Mouse (Mus musculus): ENCODE measurements at regions not wholly inside any gene's neighbourhood (a gene's known extent, or its start where the extent isn't known, plus 50 kb on each side); places are given as distances from the start of the nearest gene placed in this dataset.

DNA sequence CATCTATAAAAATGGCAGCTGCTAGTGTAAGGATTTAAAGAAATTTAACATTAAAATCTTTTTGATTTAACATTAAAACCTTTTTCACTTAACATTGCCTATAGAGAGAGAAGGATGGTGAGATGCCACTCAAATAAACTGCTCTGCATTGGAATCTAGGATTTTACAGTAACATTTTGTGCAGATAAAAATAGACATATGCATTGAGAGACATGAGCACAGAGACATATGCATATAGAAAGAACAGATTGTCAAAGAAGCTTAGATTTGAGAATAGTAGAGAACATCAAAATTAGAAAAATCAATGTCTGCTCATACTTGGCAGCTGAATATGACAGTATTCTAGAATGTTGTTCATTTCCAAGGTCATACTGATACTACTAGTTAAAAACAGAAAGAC, 220.2 kb downstream of the Arap2 start:
- Histone ChIP-seq H3K4me1 (ENCODE audit: control insufficient read depth, insufficient read depth, low read length) (no peaks in the 10 kb centered on the region), H3K4me2 (ENCODE audit: low read length) (no peak overlapping the region), H3K27me3 (ENCODE audit: control insufficient read depth, insufficient read depth, low read length) (no peaks in the 10 kb centered on the region), H3K36me3 (ENCODE audit: control insufficient read depth, insufficient read depth, low read length) (no peaks in the 10 kb centered on the region), H3K27ac (replicated peaks; ENCODE audit: low read depth, low read length) (no peak overlapping the region), H3K9me3 (ENCODE audit: control insufficient read depth, low read length) (no peaks in the 10 kb centered on the region), H3K4me3 (replicated peaks; ENCODE audit: low read depth, low read length) (no peak overlapping the region), H3K9ac (replicated peaks; ENCODE audit: low read length) (no peak overlapping the region)
- no peak for ATAC-seq (ENCODE audit: low FRiP score, low TSS enrichment)
- no peak for DNase-seq

DNA sequence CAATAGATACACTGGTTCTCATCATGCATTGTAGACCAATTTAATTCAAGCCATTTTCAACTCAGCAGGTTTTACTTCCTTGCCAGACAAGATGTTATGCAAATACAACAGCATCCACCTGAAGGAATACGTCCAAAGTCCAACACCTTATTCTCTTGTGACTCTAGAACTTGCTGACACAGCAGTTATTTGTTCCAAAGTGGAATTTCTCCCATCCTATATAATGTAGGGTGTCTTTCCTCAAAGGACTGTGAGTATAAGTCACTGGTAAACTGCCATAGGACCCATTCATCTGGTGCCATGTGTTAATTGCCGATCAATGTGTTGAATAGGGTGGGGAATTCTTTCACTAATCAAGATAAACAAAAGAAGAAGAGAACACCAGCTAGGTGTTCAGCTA, 226.7 kb downstream of the Arap2 start:
- 91% methylated on average over 2 of the region's 2 CpGs for WGBS

GRCm38 (mm10) chr5:62511827-62512226, 254.1 kb downstream of the Arap2 start:
- no peak overlapping the region for H3K27ac ChIP-seq (replicated peaks; ENCODE audit: low read depth, low read length)
- no peaks in the 10 kb centered on the region for H3K9me3 ChIP-seq (ENCODE audit: control insufficient read depth, low read length)
- no peak for ATAC-seq (ENCODE audit: low FRiP score, low TSS enrichment)
- whole genome bisulfite sequencing, result 78% methylated on average over 1 of the region's 1 CpGs
- no peak for DNase-seq
- H3K36me3 ChIP-seq (ENCODE audit: control insufficient read depth, insufficient read depth, low read length), result no peaks in the 10 kb centered on the region
- H3K27me3 ChIP-seq (ENCODE audit: control insufficient read depth, insufficient read depth, low read length), result no peaks in the 10 kb centered on the region
- H3K9ac ChIP-seq (replicated peaks; ENCODE audit: low read length), result no peak overlapping the region
- no peaks in the 10 kb centered on the region for H3K4me1 ChIP-seq (ENCODE audit: control insufficient read depth, insufficient read depth, low read length)
- no peak overlapping the region for H3K4me3 ChIP-seq (replicated peaks; ENCODE audit: low read depth, low read length)
- no peak overlapping the region for H3K4me2 ChIP-seq (ENCODE audit: low read length)

More for the DNA sequence above, 226.7 kb downstream of the Arap2 start:
- H3K9ac ChIP-seq (replicated peaks; ENCODE audit: low read length), result no peak overlapping the region
- H3K9me3 ChIP-seq (ENCODE audit: control insufficient read depth, low read length), result no peaks in the 10 kb centered on the region
- no peak overlapping the region for H3K27ac ChIP-seq (replicated peaks; ENCODE audit: low read depth, low read length)
- DNase-seq, result no peak
- no peaks in the 10 kb centered on the region for H3K36me3 ChIP-seq (ENCODE audit: control insufficient read depth, insufficient read depth, low read length)
- H3K4me3 ChIP-seq (replicated peaks; ENCODE audit: low read depth, low read length), result no peak overlapping the region
- no peaks in the 10 kb centered on the region for H3K4me1 ChIP-seq (ENCODE audit: control insufficient read depth, insufficient read depth, low read length)
- H3K27me3 ChIP-seq (ENCODE audit: control insufficient read depth, insufficient read depth, low read length), result no peaks in the 10 kb centered on the region
- no peak overlapping the region for H3K4me2 ChIP-seq (ENCODE audit: low read length)
- ATAC-seq (ENCODE audit: low FRiP score, low TSS enrichment), result no peak

GRCm38 (mm10) chr5:62483521-62483920, 282.4 kb downstream of the Arap2 start:
- WGBS, result 47% methylated on average over 5 of the region's 5 CpGs
- Histone ChIP-seq H3K4me1 (ENCODE audit: control insufficient read depth, insufficient read depth, low read length) (no peaks in the 10 kb centered on the region), H3K36me3 (ENCODE audit: control insufficient read depth, insufficient read depth, low read length) (no peaks in the 10 kb centered on the region), H3K9ac (replicated peaks; ENCODE audit: low read length) (no peak overlapping the region), H3K27ac (replicated peaks; ENCODE audit: low read depth, low read length) (no peak overlapping the region), H3K9me3 (ENCODE audit: control insufficient read depth, low read length) (no peaks in the 10 kb centered on the region), H3K4me3 (replicated peaks; ENCODE audit: low read depth, low read length) (no peak overlapping the region), H3K27me3 (ENCODE audit: control insufficient read depth, insufficient read depth, low read length) (no peaks in the 10 kb centered on the region), H3K4me2 (ENCODE audit: low read length) (no peak overlapping the region)
- DNase-seq (peak; percentile 56), ATAC-seq (ENCODE audit: low FRiP score, low TSS enrichment) (no peak)

- ATAC-seq (ENCODE audit: low FRiP score, low TSS enrichment) (no peak; the same call in 1 of the 2 replicates), DNase-seq (peak; percentile 92)
- WGBS, result 26% methylated on average over 1 of the region's 1 CpGs
These were observed 285.0 kb downstream of the Arap2 start for GRCm38 (mm10) chr5:62480967-62481366.

DNA sequence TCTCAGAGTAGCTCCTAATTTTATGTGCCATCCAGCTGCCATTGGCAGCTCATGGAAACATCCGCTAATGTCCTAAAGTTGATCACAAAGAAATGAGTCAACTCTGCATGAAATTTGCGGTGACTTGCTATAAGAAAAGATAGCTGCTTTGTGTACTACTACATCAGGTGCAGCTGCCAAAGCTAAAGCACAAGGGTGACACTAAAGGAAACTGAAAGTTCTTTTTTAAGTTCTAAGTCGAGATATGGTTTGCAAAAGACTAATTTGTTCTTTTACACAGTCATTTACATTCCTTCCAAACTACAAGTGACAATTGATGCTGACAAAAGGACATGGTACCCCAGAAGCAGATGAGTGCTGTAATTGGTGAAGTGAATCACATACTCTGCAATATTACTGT, 292.5 kb downstream of the Arap2 start:
- WGBS, result 84% methylated on average over 3 of the region's 3 CpGs
- DNase-seq, result no peak
- Histone ChIP-seq H3K4me2 (ENCODE audit: low read length) (no peak overlapping the region), H3K4me3 (replicated peaks; ENCODE audit: low read depth, low read length) (no peak overlapping the region), H3K9me3 (ENCODE audit: control insufficient read depth, low read length) (no peaks in the 10 kb centered on the region), H3K9ac (replicated peaks; ENCODE audit: low read length) (no peak overlapping the region), H3K27me3 (ENCODE audit: control insufficient read depth, insufficient read depth, low read length) (no peaks in the 10 kb centered on the region), H3K4me1 (ENCODE audit: control insufficient read depth, insufficient read depth, low read length) (no peaks in the 10 kb centered on the region), H3K36me3 (ENCODE audit: control insufficient read depth, insufficient read depth, low read length) (no peaks in the 10 kb centered on the region), H3K27ac (replicated peaks; ENCODE audit: low read depth, low read length) (no peak overlapping the region)
- ATAC-seq (ENCODE audit: low FRiP score, low TSS enrichment), result no peak

More at GRCm38 (mm10) chr5:62480967-62481366, 285.0 kb downstream of the Arap2 start:
- Histone ChIP-seq H3K4me1 (ENCODE audit: control insufficient read depth, insufficient read depth, low read length) (no peaks in the 10 kb centered on the region), H3K27me3 (ENCODE audit: control insufficient read depth, insufficient read depth, low read length) (no peaks in the 10 kb centered on the region), H3K9me3 (ENCODE audit: control insufficient read depth, low read length) (no peaks in the 10 kb centered on the region), H3K4me2 (ENCODE audit: low read length) (no peak overlapping the region), H3K27ac (replicated peaks; ENCODE audit: low read depth, low read length) (no peak overlapping the region), H3K9ac (replicated peaks; ENCODE audit: low read length) (no peak overlapping the region), H3K4me3 (replicated peaks; ENCODE audit: low read depth, low read length) (no peak overlapping the region), H3K36me3 (ENCODE audit: control insufficient read depth, insufficient read depth, low read length) (no peaks in the 10 kb centered on the region)

DNA sequence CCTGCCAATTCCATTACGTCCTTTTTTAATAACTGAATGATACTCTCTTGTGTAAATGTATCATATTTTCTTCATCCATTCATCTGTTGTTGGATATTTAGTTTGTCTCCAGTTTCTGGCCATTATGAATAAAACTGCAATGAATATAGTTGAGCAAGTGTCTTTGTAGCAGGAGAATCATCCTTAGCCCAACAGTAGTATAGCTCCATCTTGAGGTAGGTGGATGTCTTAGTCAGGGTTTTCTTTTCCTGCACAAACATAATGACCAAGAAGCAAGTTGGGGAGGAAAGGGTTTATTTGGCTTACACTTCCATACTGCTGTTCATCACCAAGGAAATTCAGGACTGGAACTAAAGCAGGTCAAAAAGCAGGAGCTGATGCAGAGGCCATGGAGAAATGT, 299.2 kb downstream of the Arap2 start:
- H3K36me3 ChIP-seq (ENCODE audit: control insufficient read depth, insufficient read depth, low read length), result no peaks in the 10 kb centered on the region
- 83% methylated on average over 1 of the region's 1 CpGs for WGBS
- DNase-seq (no peak), ATAC-seq (ENCODE audit: low FRiP score, low TSS enrichment) (no peak)
- no peaks in the 10 kb centered on the region for H3K4me1 ChIP-seq (ENCODE audit: control insufficient read depth, insufficient read depth, low read length)
- no peak overlapping the region for H3K27ac ChIP-seq (replicated peaks; ENCODE audit: low read depth, low read length)
- no peak overlapping the region for H3K4me3 ChIP-seq (replicated peaks; ENCODE audit: low read depth, low read length)
- no peaks in the 10 kb centered on the region for H3K27me3 ChIP-seq (ENCODE audit: control insufficient read depth, insufficient read depth, low read length)
- no peak overlapping the region for H3K9ac ChIP-seq (replicated peaks; ENCODE audit: low read length)
- H3K4me2 ChIP-seq (ENCODE audit: low read length), result no peak overlapping the region
- H3K9me3 ChIP-seq (ENCODE audit: control insufficient read depth, low read length), result 0 out of 2 replicates have a peak, but pooled peaks cover 1% of the 10 kb centered on the region

DNA sequence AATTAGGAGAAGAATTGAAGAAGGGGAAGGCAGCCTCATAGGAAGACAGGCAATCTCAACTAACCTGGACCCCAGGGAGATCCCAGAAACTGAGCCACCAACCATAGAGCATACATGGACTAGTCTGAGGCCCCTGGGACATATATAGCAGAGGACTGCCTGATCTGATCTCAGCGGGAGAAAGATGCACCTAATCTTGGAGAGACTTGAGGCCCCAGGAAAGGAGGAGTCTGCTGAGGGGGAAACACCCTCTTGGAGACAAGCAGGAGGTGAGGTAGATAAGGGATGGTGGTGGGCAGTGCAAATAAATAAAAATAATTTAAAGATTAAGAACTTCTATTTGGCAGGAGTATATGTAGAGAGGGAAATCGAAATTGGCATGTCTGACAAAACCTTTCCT, 303.4 kb downstream of the Arap2 start:
- Histone ChIP-seq H3K27ac (replicated peaks; ENCODE audit: low read depth, low read length) (no peak overlapping the region), H3K4me3 (replicated peaks; ENCODE audit: low read depth, low read length) (no peak overlapping the region), H3K4me1 (ENCODE audit: control insufficient read depth, insufficient read depth, low read length) (no peaks in the 10 kb centered on the region), H3K9me3 (ENCODE audit: control insufficient read depth, low read length) (0 out of 2 replicates have a peak, but pooled peaks cover 3% of the 10 kb centered on the region), H3K4me2 (ENCODE audit: low read length) (no peak overlapping the region), H3K27me3 (ENCODE audit: control insufficient read depth, insufficient read depth, low read length) (no peaks in the 10 kb centered on the region), H3K36me3 (ENCODE audit: control insufficient read depth, insufficient read depth, low read length) (no peaks in the 10 kb centered on the region), H3K9ac (replicated peaks; ENCODE audit: low read length) (no peak overlapping the region)
- DNase-seq (no peak), ATAC-seq (ENCODE audit: low FRiP score, low TSS enrichment) (no peak)
- 80% methylated on average over 2 of the region's 2 CpGs for WGBS

All from midbrain, embryonic 14.5 days (tissue).